Mouse (Mus musculus) kidney, adult 2 months (tissue): Measurements from ENCODE around the gene Olfr1396.

Experiments
- CTCF ChIP-seq: fragments of 200-500 bp; conservative IDR thresholded peaks from 2 replicates; pipeline ENCODE4 v1.5.1; 2011; ENCODE audit warnings: low read depth, mild to moderate bottlenecking, control low read depth, low read length, moderate library complexity, mixed read lengths; ENCODE audit not compliant: insufficient read depth, insufficient read length
- POLR2A ChIP-seq: fragments of 200-500 bp; IDR thresholded peaks from one replicate; pipeline ENCODE4 v1.6.1; 2011; ENCODE audit warnings: low read depth, low read length, control low read depth

DNA sequence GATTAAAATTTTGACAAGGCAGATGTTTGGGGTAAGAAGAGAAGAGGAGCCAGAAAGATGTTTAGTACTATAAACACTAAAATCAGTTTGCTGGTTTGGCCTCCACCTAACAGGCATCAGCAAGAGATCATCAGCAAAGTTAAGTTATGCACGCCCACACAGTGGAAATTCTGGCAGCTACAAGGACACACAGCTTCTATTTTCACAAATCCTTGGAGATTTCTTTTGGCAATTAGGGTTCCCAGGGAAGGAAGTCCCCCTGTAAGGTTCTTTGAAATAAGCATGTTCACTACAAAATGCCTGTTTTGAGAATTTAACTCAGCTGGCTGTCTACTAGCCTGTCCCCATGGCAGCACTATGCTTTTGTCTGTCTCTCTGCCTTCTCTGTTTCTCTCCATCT is 3.7 kb downstream of the Olfr1396 start:
- no peak for TF ChIP-seq CTCF
- TF ChIP-seq POLR2A: no peak
